Mouse (Mus musculus): Measurements from ENCODE around the gene Kif21a.

The Kif21a gene

DNA sequence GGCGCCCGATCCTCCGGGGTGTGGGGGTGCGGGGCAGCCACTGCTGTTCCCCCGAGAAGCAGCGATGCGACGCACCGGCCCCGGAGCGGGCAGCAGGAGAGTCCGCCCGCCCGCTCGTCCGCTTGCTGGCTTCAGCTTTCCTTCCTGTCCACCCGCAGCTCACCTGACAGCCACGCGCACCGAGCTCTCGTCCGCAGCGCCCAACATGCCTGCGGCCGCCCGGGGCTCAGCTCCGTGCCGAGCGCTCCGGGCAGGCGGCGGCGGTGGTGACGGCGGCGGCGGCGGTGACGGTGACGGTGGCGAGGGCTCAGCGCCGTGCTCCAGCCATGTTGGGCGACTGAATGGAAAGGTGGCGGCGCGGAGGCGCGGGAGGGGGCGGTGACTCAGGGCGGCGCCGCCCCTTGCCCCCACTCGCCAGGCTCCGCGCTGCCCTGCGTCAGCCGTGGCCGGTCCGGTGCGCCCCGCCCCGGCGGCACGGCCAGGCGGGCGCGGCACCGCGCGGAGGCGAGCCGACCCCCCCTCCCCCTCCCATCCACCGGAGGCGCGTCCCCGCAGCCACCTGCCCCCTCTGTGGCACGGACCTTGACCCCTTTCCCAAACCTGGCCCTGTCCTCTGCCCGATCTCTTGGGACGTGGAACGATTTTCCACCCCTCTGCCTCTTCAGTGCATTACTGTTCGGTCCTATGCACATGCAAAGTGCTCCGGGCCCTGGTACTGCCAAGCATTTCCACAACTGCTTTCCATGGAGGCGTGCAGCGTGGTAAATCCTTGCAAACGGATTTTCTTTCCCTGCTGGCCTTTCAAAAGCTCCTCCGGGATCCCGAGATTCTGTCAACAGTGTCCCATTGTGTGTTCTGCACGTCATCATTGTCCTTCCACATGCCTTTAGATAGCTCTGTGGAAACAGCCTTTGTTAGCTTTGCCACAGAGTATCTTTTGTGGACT is at the start of gene Kif21a:
Gene Kif21a, minus strand, starts transcription at position 453 of the 946 bp plus-strand sequence.
- DNase-seq (ENCODE audit: low read depth, low spot score), result no peak

DNA sequence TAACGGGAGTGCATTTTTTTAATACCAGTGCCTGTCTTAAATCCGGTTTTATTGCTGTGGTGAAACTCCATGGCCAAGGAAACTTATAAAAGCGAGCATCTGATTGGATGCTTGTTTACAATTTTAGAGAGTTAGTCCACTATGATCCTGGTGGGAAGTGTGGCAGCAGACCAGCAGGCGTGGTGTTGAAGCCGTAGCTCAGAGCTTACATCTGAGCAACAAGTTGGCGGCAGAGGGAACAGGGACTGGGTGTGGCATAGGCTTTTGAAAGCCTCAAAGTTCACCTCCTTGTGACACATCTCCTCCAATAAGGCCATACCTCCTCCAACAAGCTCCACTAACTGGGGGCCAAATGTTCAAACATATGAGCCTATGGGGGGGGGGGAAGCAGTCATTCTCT is 46.9 kb upstream of the Kif21a start:
- DNase-seq (ENCODE audit: low read depth, low spot score), result no peak

DNA sequence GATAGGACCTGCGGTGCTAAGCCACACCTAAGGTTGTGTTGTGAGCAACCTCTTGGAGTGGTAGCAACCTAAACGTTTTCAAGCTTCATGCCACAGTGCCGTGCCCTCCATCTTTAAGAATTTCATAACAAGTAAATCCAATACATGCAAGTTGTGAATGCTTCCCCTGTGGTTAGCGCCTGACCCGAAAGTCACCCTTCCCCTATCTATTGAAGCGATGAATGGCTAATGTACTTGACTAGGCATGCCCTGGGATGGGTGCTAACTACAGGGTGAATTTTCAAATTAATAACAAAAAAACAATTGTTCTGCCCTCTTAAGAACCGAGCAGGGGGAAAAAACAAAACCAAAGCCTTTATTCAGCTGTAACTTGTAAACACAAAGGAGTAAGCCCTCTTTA is 39.7 kb upstream of the Kif21a start:
- no peak for DNase-seq (ENCODE audit: low read depth, low spot score)

DNA sequence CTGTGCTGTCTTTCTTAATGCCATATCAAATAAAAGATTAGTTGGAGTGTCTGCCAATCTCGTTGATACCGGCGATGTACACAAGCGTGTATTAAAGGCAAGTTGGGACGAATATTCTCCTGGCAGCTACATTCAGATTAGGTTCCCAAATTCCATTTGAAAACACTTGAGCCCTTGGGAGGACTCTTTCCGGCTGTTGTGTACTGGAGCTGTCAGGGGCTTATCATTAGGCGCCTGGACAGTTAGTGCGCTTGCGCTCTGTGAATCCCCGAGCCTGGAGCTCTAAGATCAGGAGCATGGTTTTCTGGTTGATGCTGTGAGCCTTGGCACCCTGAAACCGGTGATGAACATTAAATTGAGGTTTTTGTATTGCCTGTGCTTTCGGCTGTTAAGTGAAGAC is 38.3 kb upstream of the Kif21a start:
- no peak for DNase-seq (ENCODE audit: low read depth, low spot score)

DNA sequence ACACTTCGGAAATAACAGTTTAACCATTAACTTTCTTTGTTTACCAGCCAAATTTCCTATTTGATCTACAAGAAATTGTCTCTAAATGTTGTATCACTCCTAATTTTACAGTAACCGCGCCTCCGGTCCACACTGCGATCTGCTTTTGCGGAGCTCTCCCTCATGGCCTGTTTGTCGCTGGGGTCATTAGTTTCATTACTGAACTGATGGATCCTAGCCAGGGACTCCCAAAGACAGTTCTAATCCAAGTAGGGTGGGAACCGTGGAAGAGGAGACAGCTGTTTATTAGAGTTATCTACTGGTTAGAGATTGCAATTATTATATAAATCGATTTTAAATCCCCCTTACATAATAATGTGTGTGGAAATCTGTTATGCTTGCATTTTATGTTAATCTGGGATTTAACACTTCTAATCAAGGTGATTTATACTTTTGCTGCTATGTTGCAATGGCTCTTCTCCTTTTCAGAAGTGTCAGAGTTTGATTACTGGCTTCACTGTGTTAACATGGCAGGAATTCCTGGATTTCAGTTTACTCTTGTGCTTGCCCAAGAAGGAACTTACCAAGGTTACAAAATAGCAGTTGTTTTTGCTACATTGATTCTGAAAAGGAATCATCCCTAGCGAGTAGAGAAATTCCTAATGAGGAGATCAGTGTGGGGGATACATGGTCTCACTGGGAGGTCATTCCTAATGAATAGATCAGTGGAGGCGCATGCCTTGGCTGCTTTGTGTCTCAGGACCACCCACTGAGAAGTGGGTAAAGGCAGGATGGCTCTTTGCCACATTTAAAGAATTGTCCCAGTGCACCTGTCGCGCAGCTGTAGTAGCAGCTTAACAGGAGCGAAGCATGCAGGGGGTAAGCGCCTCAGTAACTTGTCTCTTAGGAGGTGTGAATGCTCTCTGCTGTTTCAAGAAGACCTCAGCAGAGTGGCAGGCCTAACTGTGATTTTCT is 28.0 kb upstream of the Kif21a start:
- no peak for DNase-seq (ENCODE audit: low read depth, low spot score)

DNA sequence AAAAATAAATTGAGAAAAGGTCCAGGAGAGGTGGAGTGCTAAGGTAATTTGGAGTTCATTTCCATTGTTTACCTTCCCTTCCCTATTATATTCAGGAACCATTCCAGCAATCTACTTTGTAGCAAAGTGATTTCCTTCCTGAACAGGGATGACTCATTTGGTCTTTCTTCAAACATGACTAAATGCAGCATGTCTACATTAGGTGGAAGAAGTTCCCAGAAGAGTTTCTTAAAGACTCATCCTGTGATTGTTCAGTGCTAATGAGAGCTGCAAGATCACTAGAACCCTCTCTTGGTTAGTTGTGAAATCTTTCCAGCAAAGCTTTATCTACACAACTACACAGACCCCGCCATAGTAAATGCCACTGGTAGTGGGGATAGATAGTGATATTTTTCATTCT is 22.7 kb upstream of the Kif21a start:
- no peak for DNase-seq (ENCODE audit: low read depth, low spot score)

DNA sequence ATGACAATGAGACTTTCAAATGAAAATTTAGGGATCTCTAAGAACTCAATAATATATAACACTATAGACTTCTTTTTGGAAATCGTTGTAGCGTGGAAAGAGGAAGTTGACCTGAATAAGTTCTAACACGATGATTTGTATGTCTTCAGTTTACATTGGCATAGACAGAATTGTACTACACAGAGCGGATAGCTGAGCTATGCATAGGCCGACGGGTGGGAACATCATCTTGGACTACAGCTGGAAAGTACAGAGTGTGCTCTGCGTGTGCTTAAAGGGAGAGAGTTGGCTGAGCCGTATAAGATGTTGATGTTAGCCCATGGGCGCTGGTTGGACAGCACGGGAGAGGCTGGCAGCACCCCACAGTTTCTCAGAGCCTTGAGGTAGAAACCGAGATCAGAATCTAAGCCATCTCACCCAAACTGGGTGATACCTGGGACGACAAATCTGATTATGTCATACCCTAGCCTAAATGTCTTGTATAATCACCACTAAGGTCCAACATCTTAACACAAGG is 14.6 kb upstream of the Kif21a start:
- DNase-seq (ENCODE audit: low read depth, low spot score), result no peak

DNA sequence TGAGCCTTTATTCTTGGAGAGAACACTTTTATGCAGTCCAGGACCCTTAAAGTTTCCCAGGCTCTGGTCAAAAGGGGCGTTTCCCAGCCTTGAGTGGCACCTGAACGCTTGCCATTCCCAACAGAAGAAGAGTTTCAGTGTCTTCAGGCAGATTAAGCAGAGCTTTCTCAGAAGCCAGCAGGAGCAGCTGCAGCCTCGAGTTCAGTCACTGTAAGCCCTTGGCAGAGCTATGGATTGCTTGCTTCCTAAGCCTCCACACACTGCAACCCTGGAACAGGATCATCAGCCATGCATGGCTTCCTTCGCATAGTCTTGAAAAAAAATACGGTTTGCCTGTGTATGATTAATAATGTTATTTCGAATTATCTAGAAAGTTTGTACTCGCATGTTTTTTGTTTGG is 14.1 kb upstream of the Kif21a start:
- no peak for DNase-seq (ENCODE audit: low read depth, low spot score)

DNA sequence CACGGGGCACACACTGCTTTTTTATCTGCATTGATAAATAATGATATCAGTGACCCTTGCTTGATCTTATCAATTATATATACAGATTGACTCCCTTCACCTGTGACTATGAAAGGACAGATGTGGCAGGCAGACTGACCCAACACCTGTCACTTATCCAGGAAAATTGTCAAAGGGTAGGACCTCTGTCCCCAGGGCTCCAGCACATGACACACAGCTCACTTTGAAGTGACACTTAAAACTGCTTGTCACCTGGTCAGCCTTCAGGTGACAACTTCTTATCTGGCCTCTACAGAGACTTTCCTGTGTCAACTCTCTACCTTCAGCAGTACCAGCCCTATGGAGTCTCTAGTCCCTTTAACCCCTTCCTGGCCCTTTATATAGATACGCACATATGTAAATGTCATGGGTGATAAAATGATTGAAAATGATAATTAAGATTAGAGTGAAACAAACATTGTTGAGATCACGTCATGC is 7.2 kb upstream of the Kif21a start:
- DNase-seq (ENCODE audit: low read depth, low spot score), result no peak

DNA sequence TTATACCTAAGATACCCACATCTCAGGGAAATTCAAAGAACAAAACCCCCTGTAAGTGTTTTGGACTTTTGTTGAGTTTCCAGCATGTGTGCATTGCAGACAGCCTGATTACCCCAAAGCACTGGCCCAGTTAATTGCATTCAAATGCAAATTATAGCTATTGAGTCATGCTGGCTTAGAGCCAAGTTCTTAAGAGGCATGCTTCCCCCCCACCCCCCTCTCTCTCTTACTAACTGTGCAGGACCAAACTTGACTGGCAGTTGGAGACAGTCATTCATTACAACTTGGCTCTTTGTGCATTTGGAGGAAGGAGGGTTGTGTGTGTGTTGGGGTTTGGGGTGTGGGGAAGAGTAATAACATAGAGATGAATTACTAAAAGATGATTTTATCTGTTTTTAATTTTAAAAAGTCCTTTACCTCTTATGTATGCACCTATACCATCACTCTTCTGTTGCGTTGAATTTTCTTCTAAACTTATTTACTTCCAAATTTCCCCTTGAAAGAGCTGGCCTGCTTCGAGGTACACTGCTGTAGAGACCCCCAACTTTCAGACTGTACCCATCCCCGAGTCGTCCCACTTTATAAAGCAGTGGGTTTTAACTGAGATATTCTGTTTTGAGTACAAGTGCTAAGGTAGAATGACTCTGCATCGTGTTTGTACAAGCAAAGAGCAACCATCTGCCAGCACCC is 6.6 kb upstream of the Kif21a start:
- no peak for DNase-seq (ENCODE audit: low read depth, low spot score)

DNA sequence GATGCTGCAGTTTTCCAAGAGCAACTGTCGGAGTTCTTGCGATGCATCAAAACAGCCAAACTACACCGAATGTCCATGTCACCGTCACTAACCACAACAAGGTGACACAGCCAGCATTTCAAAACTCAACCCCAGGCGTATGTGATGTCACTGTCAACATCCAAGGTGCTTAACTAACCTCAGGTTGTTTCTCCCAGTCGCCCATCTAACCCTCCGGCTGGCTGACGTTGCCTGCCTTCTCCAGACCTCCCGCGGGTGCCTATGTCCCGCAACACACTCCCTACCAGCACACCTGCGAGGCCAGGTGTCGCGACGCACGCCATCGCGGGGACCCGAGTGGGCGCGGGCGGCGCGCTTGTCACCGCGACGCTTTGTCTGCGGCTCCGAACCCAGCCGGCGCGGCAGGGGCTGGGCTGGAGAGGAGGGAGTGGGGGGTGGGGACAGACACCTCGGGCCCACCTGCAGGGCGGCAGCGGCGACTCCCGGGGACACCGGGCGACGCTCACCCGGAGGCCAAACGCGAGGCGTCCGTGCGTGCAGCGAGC is 725 bp downstream of the Kif21a start:
- no peak for DNase-seq (ENCODE audit: low read depth, low spot score)

DNA sequence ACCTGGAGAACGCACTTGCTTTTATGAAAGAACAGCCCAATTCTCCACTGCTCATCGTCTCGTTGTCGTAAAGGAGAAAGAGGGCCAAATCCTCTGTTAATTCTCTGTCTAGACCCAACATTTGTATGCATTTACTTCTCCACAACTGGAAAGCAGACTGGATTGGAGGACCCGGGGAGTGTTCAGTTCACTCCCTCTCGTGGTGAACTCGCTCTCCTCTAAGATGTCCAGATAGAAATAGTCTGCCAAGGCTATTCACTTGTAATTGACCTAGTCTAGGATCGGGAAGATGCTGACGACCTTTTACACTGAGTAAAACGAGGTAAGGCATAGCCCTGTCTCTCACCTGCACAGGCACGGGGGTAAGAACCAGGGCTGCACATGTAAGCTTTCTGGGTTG is 2.1 kb downstream of the Kif21a start:
- no peak for DNase-seq (ENCODE audit: low read depth, low spot score)

DNA sequence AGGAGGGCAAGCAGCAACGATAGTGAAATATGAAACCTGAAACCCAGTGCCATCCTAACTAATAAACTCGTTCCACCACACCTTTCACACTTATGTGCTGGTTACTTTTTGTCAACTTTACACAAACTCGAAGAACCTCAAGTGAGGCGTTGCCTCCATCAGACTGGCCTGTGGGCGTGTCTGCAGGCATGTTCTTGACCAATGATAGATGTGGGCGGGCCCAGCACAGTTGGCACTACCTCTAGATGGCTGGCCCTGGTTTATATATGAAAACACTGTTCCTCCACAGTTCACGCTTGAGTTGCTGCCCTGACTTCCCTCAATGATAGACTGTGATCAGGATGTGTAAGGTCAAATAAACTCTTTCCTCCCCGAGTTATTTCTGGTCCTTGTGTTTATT is 3.2 kb downstream of the Kif21a start:
- DNase-seq (ENCODE audit: low read depth, low spot score), result no peak

DNA sequence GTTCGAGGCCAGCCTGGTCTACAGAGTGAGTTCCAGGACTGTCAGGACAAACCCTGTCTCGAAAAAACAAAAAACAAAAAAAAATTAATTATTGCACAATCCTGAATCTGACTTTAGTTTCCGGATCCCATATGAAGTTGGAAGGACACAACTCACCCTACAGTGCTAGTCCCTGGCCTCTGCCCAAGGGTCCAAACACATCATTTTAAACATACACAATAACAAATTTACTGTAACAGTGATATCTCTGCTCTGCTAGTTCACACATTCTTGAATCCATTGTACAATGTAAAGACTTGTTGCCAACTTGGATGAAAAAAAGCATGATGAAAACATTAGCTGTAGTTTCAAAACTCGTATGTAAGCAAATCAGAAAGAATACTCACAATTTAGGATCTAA is 6.5 kb downstream of the Kif21a start:
- no peak for DNase-seq (ENCODE audit: low read depth, low spot score)

DNA sequence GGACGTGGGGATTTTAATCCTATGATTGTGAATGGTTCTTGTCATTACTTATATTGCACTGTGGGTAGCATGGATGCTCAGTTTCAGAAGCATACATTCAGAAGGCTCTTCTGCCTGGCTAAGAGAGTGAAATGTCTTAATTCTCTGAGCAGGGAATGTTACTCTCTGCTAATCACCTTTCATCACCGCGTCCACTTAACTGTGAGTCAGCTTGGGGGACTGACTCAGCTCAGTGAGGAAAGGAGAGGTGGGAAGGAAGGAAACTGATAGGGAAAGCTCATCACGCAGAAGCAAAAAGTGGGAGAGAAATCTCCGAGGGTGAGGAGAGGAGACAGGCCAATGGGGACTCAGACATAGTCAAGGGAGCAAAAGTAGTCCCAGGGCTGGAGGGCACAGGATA is 10.9 kb downstream of the Kif21a start:
- DNase-seq (ENCODE audit: low read depth, low spot score), result no peak

DNA sequence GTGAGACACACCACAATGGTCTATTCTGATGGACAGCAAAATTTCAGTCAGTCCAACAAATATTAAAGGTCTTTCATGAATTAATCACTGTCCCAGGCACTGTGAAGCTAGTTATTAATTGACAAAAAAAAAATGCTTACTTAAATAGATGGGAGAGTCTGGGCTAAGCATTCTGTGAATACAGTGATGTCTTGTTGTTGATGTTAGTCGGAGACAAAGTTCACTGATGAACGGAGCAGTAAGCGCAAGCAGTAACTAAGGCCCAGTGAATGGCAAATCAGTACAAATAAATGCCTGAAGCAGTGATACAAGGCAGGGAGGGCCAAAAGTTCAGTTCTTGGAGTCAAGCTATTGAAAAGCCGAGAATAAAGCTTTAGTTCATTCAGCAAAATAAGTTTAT is 15.7 kb downstream of the Kif21a start:
- no peak for DNase-seq (ENCODE audit: low read depth, low spot score)

DNA sequence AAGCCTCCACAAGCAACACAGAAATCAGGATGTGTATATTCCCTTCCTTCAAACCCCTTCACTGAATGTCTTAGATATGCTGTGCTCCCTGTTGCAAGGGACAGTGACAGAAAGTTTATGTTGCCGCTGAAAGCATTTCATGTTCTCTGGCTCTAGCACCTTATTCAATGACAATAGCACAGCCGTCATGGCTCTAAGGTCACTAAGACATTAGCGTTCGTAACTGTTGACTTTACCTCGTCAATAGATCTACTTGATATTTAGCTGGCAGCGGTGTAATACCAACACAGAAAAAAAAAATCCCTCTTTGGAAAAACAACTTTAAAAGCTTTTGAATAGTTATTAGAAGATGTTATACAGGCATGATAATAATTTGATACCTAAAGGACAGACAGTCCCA is 16.2 kb downstream of the Kif21a start:
- no peak for DNase-seq (ENCODE audit: low read depth, low spot score)

DNA sequence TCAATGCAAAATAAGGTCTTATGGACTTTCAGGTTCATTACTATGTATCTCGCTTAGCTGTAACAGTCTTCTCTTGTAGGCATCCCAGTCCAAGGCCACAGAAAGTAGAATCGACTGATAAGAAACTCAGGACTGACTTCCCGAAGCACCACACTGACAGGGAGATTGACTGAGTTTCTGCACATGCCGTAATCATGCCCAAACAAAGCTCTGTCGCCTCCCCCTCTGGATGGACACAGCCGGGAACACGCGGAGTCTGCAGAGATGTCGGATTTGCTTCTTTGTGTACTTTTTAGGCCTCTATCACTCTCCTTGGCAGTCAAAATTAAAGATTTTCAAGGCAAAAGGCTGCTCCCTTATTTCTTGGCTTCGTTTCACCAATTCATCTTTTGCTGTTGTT is 20.8 kb downstream of the Kif21a start:
- DNase-seq (ENCODE audit: low read depth, low spot score), result no peak

DNA sequence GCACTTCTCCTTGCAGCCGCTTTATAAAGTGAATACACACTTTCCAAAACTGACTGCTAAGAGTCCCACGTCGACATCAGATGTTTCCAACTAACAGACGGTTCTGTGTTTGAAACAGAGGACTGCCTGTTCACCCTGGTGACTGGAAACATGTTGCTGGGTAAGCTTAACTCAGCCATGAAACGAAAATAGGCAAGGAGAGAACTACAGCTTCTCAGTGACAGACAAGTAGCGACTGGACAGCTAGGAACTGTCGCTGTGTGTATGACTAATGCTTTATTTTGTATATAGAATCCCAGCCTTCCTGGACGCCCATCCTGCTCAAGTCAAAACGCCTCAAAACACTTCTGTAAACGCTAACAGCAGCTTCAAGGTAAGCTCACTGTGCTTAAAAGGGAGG is 21.3 kb downstream of the Kif21a start:
- DNase-seq (ENCODE audit: low read depth, low spot score), result no peak

DNA sequence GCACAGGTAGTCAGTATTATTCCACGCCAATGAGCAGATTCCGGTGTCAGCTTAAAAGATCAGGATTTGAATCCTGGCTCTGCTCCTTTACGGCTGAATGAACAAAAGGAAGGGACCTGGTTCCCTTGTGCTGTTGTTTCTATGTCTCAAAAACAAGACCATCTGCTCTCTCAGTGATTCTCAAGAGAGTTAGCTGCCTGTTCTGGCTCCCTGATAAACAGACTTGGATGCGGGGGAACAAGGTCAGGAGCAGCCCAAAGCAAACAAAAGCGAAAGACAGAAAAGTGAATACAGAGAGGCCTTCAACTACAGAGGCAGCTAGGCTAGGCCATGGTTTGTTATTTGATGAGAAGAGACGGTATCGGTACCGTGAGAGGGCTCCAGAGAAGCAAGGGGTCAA is 27.5 kb downstream of the Kif21a start:
- no peak for DNase-seq (ENCODE audit: low read depth, low spot score)

DNA sequence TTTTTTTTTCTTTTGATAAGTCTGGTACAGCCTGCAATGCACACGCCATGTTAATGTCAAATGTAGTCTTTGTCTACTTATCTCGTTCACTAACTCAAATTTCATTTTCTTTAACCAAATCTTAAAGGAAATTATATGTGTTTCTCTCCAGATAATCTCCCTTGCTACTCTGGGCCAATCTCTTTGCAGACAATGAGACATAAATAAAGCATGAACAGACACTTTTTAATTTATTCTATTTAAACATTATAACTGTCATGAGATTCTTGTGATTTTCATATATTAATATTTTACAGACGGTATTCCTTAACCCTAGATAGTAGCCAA is 30.9 kb downstream of the Kif21a start:
- DNase-seq (ENCODE audit: low read depth, low spot score), result no peak
